Mouse (Mus musculus) kidney, postnatal 25 days (tissue): Measurements from ENCODE around the gene Fxyd1.

Experiments used
- DNase-seq, 2 experiments: peaks; one replicate each; pipeline ENCODE4 v3.0.0; 2021; ENCODE audit warnings: mixed read lengths in 2 of 2

Fxyd1 gene

GRCm38 (mm10) chr7:31057071-31057470 lies at the start of gene Fxyd1:
Gene Fxyd1 (minus strand): TSS chr7:31057199.
- DNase-seq, result no peak

- DNase-seq, result no peak
Observed at GRCm38 (mm10) chr7:31106166-31106565, 49.2 kb upstream of the Fxyd1 start.

GRCm38 (mm10) chr7:31105061-31105768 lies 48.2 kb upstream of the Fxyd1 start:
- DNase-seq, result peak; percentile 80 to 86

GRCm38 (mm10) chr7:31100786-31101185 lies 43.8 kb upstream of the Fxyd1 start:
- DNase-seq, result no peak

GRCm38 (mm10) chr7:31099612-31099982 lies 42.6 kb upstream of the Fxyd1 start:
- no peak for DNase-seq

- peak in 1 of 2 experiments; percentile 49 for DNase-seq
Observed at GRCm38 (mm10) chr7:31098697-31099611, 42.0 kb upstream of the Fxyd1 start.

- DNase-seq, result peak; percentile 93 to 97
Observed at GRCm38 (mm10) chr7:31097583-31098248, 40.7 kb upstream of the Fxyd1 start.

GRCm38 (mm10) chr7:31096892-31097564 lies 40.0 kb upstream of the Fxyd1 start:
- no peak for DNase-seq

GRCm38 (mm10) chr7:31094774-31095501 lies 37.9 kb upstream of the Fxyd1 start:
- DNase-seq, result no peak

GRCm38 (mm10) chr7:31089721-31090120 lies 32.7 kb upstream of the Fxyd1 start:
- DNase-seq, result no peak

GRCm38 (mm10) chr7:31088206-31088605 lies 31.2 kb upstream of the Fxyd1 start:
- no peak for DNase-seq

- DNase-seq, result no peak
Observed at GRCm38 (mm10) chr7:31087262-31087661, 30.3 kb upstream of the Fxyd1 start.

GRCm38 (mm10) chr7:31086175-31086755 lies 29.3 kb upstream of the Fxyd1 start:
- DNase-seq, result no peak

- DNase-seq, result peak; percentile 28 to 64
Observed at GRCm38 (mm10) chr7:31085171-31085570, 28.2 kb upstream of the Fxyd1 start.

- DNase-seq, result no peak
Observed at GRCm38 (mm10) chr7:31084140-31084539, 27.1 kb upstream of the Fxyd1 start.

- DNase-seq, result peak; percentile 14 to 75
Observed at GRCm38 (mm10) chr7:31082831-31083588, 26.0 kb upstream of the Fxyd1 start.

- no peak for DNase-seq
Observed at GRCm38 (mm10) chr7:31082106-31082505, 25.1 kb upstream of the Fxyd1 start.

GRCm38 (mm10) chr7:31081106-31081505 lies 24.1 kb upstream of the Fxyd1 start:
- no peak for DNase-seq

GRCm38 (mm10) chr7:31080611-31081010 lies 23.6 kb upstream of the Fxyd1 start:
- DNase-seq, result no peak

- DNase-seq, result no peak
Observed at GRCm38 (mm10) chr7:31079670-31080069, 22.7 kb upstream of the Fxyd1 start.
